Mouse (Mus musculus) forebrain, embryonic 14.5 days (tissue): ENCODE results near the gene C2cd5. TPM values are rescaled to one million over a fixed set of nuclear protein-coding genes. Genes with fewer than 3 reads are reported as not detected.

Source experiments
- ATAC-seq: fragments of 200-750 bp; cut with Nextera tagmentation; 2 replicates; pipeline ENCODE4 v1.8.0; 2017; ENCODE audit warnings: mild to moderate bottlenecking, moderate library complexity
- DNase-seq: peaks from one replicate; pipeline ENCODE4 v3.0.0-alpha.2; 2015; ENCODE audit warnings: low spot score
- H3K27ac ChIP-seq: fragments of 300-500 bp; sonication (generic); 2 replicates; pipeline ENCODE4 v1.5.1; 2014; ENCODE audit warnings: low read depth, mild to moderate bottlenecking, control low read depth, low read length, moderate library complexity
- H3K27me3 ChIP-seq: fragments of 300-500 bp; sonication (generic); replicated peaks from 2 replicates; pipeline ENCODE4 v1.6.1; 2014; ENCODE audit warnings: low read length, control low read depth, mixed read lengths; ENCODE audit not compliant: control insufficient read depth, insufficient read depth
- H3K36me3 ChIP-seq: fragments of 300-500 bp; sonication (generic); 2 replicates; pipeline ENCODE4 v1.6.1; 2014; ENCODE audit warnings: low read length, control low read depth; ENCODE audit not compliant: control insufficient read depth, insufficient read depth
- H3K4me1 ChIP-seq: fragments of 300-500 bp; sonication (generic); 2 replicates; pipeline ENCODE4 v1.6.1; 2014; ENCODE audit warnings: antibody characterized with exemption, low read length, control low read depth; ENCODE audit not compliant: control insufficient read depth, insufficient read depth
- H3K4me2 ChIP-seq: fragments of 300-500 bp; sonication (generic); 2 replicates; pipeline ENCODE4 v1.6.1; 2014; ENCODE audit warnings: mild to moderate bottlenecking, control low read depth, low read length
- H3K4me3 ChIP-seq: fragments of 300-500 bp; sonication (generic); 2 replicates; pipeline ENCODE4 v1.5.1; 2014; ENCODE audit warnings: low read depth, low read length, control low read depth
- H3K9ac ChIP-seq: fragments of 300-500 bp; sonication (generic); 2 replicates; pipeline ENCODE4 v1.6.1; 2014; ENCODE audit warnings: mild to moderate bottlenecking, low read length, control low read depth, moderate library complexity
- H3K9me3 ChIP-seq: fragments of 300-500 bp; sonication (generic); replicated peaks from 2 replicates; pipeline ENCODE4 v1.6.1; 2016; ENCODE audit warnings: low read length, control low read depth, mixed read lengths; ENCODE audit not compliant: control insufficient read depth
- WGBS: fragments of 180-500 bp; shearing (Covaris S2); extraction: QIAGEN DNeasy Blood & Tissue Kit; methylation state at CpG from one replicate; pipeline ENCODE4 v1.1.7; 2014; 5-methylcytosine and 5-hydroxymethylcytosine counted together
- polyA plus RNA-seq: library from polyadenylated mRNA; unstranded; fragments of >200 nt; fragmentation: Nextera tagmentation; extraction: Ambion mirVana; gene quantifications from 2 replicates; pipeline ENCODE4 v1.2.1, GENCODE M21; 2014

Gene C2cd5
- polyA plus RNA-seq, 1 experiment from 2014 or later, result 23.3 TPM

GRCm38 (mm10) chr6:143109622-143110218 lies 9.8 kb upstream of the C2cd5 start:
- DNase-seq (no peak), ATAC-seq (no peak)
- Histone ChIP-seq H3K27ac (no peak overlapping the region), H3K4me2 (no peak overlapping the region), H3K9me3 (no peaks in the 10 kb centered on the region), H3K27me3 (no peaks in the 10 kb centered on the region), H3K36me3 (no peaks in the 10 kb centered on the region), H3K9ac (no peak overlapping the region), H3K4me1 (no peaks in the 10 kb centered on the region), H3K4me3 (no peak overlapping the region)
- 78% methylated on average over 16 of the region's 16 CpGs for WGBS

GRCm38 (mm10) chr6:143108031-143108430 lies 8.1 kb upstream of the C2cd5 start:
- ATAC-seq (no peak), DNase-seq (no peak)
- WGBS, result 86% methylated on average over 13 of the region's 13 CpGs
- H3K4me1 ChIP-seq, result no peaks in the 10 kb centered on the region
- H3K9me3 ChIP-seq, result 0 out of 2 replicates have a peak, but pooled peaks cover 4% of the 10 kb centered on the region
- no peak overlapping the region for H3K9ac ChIP-seq
- no peaks in the 10 kb centered on the region for H3K36me3 ChIP-seq
- H3K27ac ChIP-seq, result no peak overlapping the region
- no peaks in the 10 kb centered on the region for H3K27me3 ChIP-seq
- H3K4me3 ChIP-seq, result no peak overlapping the region
- H3K4me2 ChIP-seq, result no peak overlapping the region

GRCm38 (mm10) chr6:143107611-143108010 lies 7.7 kb upstream of the C2cd5 start:
- Histone ChIP-seq H3K27me3 (no peaks in the 10 kb centered on the region), H3K4me2 (no peak overlapping the region), H3K27ac (no peak overlapping the region), H3K36me3 (no peaks in the 10 kb centered on the region), H3K4me3 (no peak overlapping the region), H3K9me3 (0 out of 2 replicates have a peak, but pooled peaks cover 4% of the 10 kb centered on the region), H3K9ac (no peak overlapping the region), H3K4me1 (no peaks in the 10 kb centered on the region)
- DNase-seq, result no peak
- no peak for ATAC-seq
- 91% methylated on average over 4 of the region's 4 CpGs for WGBS

- Histone ChIP-seq H3K4me2 (no peak overlapping the region), H3K36me3 (no peaks in the 10 kb centered on the region), H3K9ac (no peak overlapping the region), H3K27me3 (no peaks in the 10 kb centered on the region), H3K9me3 (0 out of 2 replicates have a peak, but pooled peaks cover 4% of the 10 kb centered on the region), H3K4me1 (no peaks in the 10 kb centered on the region), H3K4me3 (no peak overlapping the region), H3K27ac (no peak overlapping the region)
- 82% methylated on average over 3 of the region's 3 CpGs for WGBS
- DNase-seq (no peak), ATAC-seq (no peak)
Observed at GRCm38 (mm10) chr6:143105766-143106165, 5.8 kb upstream of the C2cd5 start.

- no peaks in the 10 kb centered on the region for H3K4me1 ChIP-seq
- 0 out of 2 replicates have a peak, but pooled peaks cover 4% of the 10 kb centered on the region for H3K9me3 ChIP-seq
- no peaks in the 10 kb centered on the region for H3K36me3 ChIP-seq
- H3K9ac ChIP-seq, result no peak overlapping the region
- H3K4me2 ChIP-seq, result no peak overlapping the region
- 75% methylated on average over 7 of the region's 7 CpGs for WGBS
- no peak overlapping the region for H3K27ac ChIP-seq
- no peak for ATAC-seq
- no peaks in the 10 kb centered on the region for H3K27me3 ChIP-seq
- DNase-seq, result no peak
- H3K4me3 ChIP-seq, result no peak overlapping the region
Observed at GRCm38 (mm10) chr6:143103981-143104680, 4.2 kb upstream of the C2cd5 start.

GRCm38 (mm10) chr6:143100478-143101115 lies 656 bp upstream of the C2cd5 start:
- H3K4me1 ChIP-seq, result peaks cover 8% of the 10 kb centered on the region
- peak overlapping the region; percentile 71 for H3K4me2 ChIP-seq
- 0 out of 2 replicates have a peak, but pooled peaks cover 4% of the 10 kb centered on the region for H3K9me3 ChIP-seq
- peak overlapping the region; percentile 89 for H3K4me3 ChIP-seq
- H3K9ac ChIP-seq, result peak overlapping the region; percentile 96
- no peak overlapping the region for H3K27ac ChIP-seq
- peaks cover 11% of the 10 kb centered on the region for H3K36me3 ChIP-seq
- no peaks in the 10 kb centered on the region for H3K27me3 ChIP-seq
- no peak for ATAC-seq
- 53% methylated on average over 8 of the region's 8 CpGs for WGBS
- DNase-seq, result no peak

- 0% methylated on average over 20 of the region's 32 CpGs for WGBS
- peak; percentile 31 for DNase-seq
Observed at GRCm38 (mm10) chr6:143099281-143099680, 660 bp downstream of the C2cd5 start.

GRCm38 (mm10) chr6:143095126-143095525 lies 4.8 kb downstream of the C2cd5 start:
- peaks cover 25% of the 10 kb centered on the region for H3K36me3 ChIP-seq
- H3K27me3 ChIP-seq, result no peaks in the 10 kb centered on the region
- peaks cover 8% of the 10 kb centered on the region for H3K4me1 ChIP-seq
- ATAC-seq, result no peak
- WGBS, result 18% methylated on average over 11 of the region's 11 CpGs
- DNase-seq, result no peak
- H3K4me2 ChIP-seq, result no peak overlapping the region
- no peak overlapping the region for H3K27ac ChIP-seq
- no peaks in the 10 kb centered on the region for H3K9me3 ChIP-seq
- no peak overlapping the region for H3K4me3 ChIP-seq
- no peak overlapping the region for H3K9ac ChIP-seq

More at GRCm38 (mm10) chr6:143099281-143099680, 660 bp downstream of the C2cd5 start:
- Histone ChIP-seq H3K4me2 (peak overlapping the region; percentile 73), H3K36me3 (peaks cover 11% of the 10 kb centered on the region), H3K4me3 (peak overlapping the region; percentile 89), H3K9me3 (0 out of 2 replicates have a peak, but pooled peaks cover 4% of the 10 kb centered on the region), H3K27me3 (no peaks in the 10 kb centered on the region), H3K27ac (peak overlapping the region; percentile 97), H3K4me1 (peaks cover 8% of the 10 kb centered on the region), H3K9ac (peak overlapping the region; percentile 96)
- peak; percentile 56 for ATAC-seq
